Mouse (Mus musculus) midbrain, postnatal 0 days (tissue): ENCODE results near the gene Oxt. TPM values are rescaled to one million over a fixed set of nuclear protein-coding genes. Genes with fewer than 3 reads are reported as not detected.

Source experiments
- ATAC-seq: fragments of 200-750 bp; cut with Nextera tagmentation; 2 replicates; pipeline ENCODE4 v1.8.0; 2017; ENCODE audit warnings: moderate number of reproducible peaks, mild to moderate bottlenecking, moderate TSS enrichment, moderate library complexity; ENCODE audit not compliant: low FRiP score
- DNase-seq: peaks from one replicate; pipeline ENCODE4 v3.0.0-alpha.2; 2015; ENCODE audit warnings: low spot score
- H3K27ac ChIP-seq: fragments of 300-500 bp; sonication (generic); 2 replicates; pipeline ENCODE4 v1.5.1; 2014; ENCODE audit warnings: low read depth, mild to moderate bottlenecking, low read length, mixed read lengths
- H3K27me3 ChIP-seq: fragments of 300-500 bp; sonication (generic); 2 replicates; pipeline ENCODE4 v1.6.1; 2014; ENCODE audit warnings: low read length, control low read depth, mixed read lengths; ENCODE audit not compliant: insufficient read depth
- H3K36me3 ChIP-seq: fragments of 300-500 bp; sonication (generic); 2 replicates; pipeline ENCODE4 v1.6.1; 2014; ENCODE audit warnings: low read length, control low read depth, mixed read lengths; ENCODE audit not compliant: insufficient read depth
- H3K4me1 ChIP-seq: fragments of 300-500 bp; sonication (generic); 2 replicates; pipeline ENCODE4 v1.6.1; 2014; ENCODE audit warnings: mild to moderate bottlenecking, control low read depth, antibody characterized with exemption, low read length, mixed read lengths; ENCODE audit not compliant: insufficient read depth
- H3K4me2 ChIP-seq: fragments of 300-500 bp; sonication (generic); 2 replicates; pipeline ENCODE4 v1.6.1; 2014; ENCODE audit warnings: low read depth, mild to moderate bottlenecking, low read length, mixed read lengths; ENCODE audit not compliant: poor library complexity, severe bottlenecking
- H3K4me3 ChIP-seq: fragments of 300-500 bp; sonication (generic); 2 replicates; pipeline ENCODE4 v1.5.1; 2014; ENCODE audit warnings: low read depth, mild to moderate bottlenecking, low read length, moderate library complexity
- H3K9ac ChIP-seq: fragments of 300-500 bp; sonication (generic); replicated peaks from 2 replicates; pipeline ENCODE4 v1.6.1; 2014; ENCODE audit warnings: mild to moderate bottlenecking, low read length, moderate library complexity, mixed read lengths; ENCODE audit not compliant: poor library complexity, severe bottlenecking
- H3K9me3 ChIP-seq: fragments of 300-500 bp; sonication (generic); 2 replicates; pipeline ENCODE4 v1.6.1; 2016; ENCODE audit warnings: low read length, control low read depth
- CTCF ChIP-seq: IDR thresholded peaks from 2 replicates; pipeline ENCODE4 v1.5.1; 2016; ENCODE audit warnings: antibody characterized with exemption, mild to moderate bottlenecking
- WGBS: fragments of 180-500 bp; shearing (Covaris S2); extraction: QIAGEN DNeasy Blood & Tissue Kit; methylation state at CpG from one replicate; pipeline ENCODE4 v1.1.7; 2014; 5-methylcytosine and 5-hydroxymethylcytosine counted together
- polyA plus RNA-seq: library from polyadenylated mRNA; unstranded; fragments of >200 nt; fragmentation: Nextera tagmentation; extraction: Ambion mirVana; gene quantifications from 2 replicates; pipeline ENCODE4 v1.2.1, GENCODE M21; 2015
- total RNA-seq: library from RNA; depleted of rRNA; stranded (reverse); fragments of >200 nt; gene quantifications from 2 replicates; pipeline ENCODE4 v1.2.3, GENCODE M21; 2014

Gene Oxt
- total and polyA plus RNA-seq, 2 experiments from 2014 or later = 2.5 to 24.0 TPM

DNA sequence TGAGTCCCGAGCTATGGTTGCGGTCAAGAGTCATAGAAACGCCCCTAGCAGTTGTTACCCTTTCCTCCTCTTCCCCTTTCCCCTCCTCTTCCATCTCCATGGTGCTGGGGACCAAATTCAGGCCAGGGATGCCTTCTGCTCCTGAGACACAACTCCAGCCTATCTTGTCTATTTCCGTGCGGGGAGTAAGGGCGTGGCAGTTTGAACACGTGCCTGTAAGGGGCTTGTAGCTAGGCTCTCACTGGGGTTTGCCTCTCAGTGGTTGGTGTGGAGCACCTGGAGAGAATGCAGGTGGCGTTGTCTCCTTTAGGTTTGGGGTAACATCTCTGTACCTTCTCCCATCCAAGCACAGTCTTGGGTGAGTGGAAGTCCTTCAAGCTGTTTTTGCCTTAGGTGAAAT is 3.8 kb downstream of the Oxt start:
- 0 out of 2 replicates have a peak, but pooled peaks cover 13% of the 10 kb centered on the region for H3K4me1 ChIP-seq
- H3K27ac ChIP-seq = no peak overlapping the region
- no peak overlapping the region for H3K4me3 ChIP-seq
- no peak overlapping the region for H3K4me2 ChIP-seq
- no peak for TF ChIP-seq CTCF
- no peak for DNase-seq
- peaks cover 68% of the 10 kb centered on the region for H3K27me3 ChIP-seq
- H3K36me3 ChIP-seq = no peaks in the 10 kb centered on the region
- H3K9me3 ChIP-seq = no peaks in the 10 kb centered on the region
- 7% methylated on average over 8 of the region's 8 CpGs for WGBS
- no peak for ATAC-seq
- no peak overlapping the region for H3K9ac ChIP-seq

DNA sequence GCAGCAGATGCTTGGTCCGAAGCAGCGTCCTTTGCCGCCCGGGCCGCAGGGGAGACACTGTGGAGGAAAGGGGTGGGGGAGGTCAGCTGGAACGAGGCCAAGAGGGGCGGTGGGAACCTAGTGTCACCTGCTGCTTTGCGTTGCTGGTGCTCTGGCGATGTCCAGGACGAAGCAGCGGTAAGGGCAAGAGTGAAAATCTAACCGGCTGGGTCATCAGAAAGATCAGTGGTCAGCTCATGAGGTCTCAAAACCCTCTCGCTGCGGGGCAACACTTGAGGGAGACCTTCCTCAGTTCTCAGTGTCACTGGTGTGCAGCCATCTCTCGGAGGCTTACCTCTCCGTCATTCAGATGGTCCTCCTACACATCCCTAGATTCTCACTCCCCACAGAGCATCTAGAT is 5.2 kb downstream of the Oxt start:
- H3K4me2 ChIP-seq = peak overlapping the region; percentile 48
- ATAC-seq (no peak), DNase-seq (no peak)
- H3K9ac ChIP-seq = 0 out of 2 replicates have a peak overlapping the region, but pooled peaks have one; percentile 33
- H3K4me1 ChIP-seq = 0 out of 2 replicates have a peak, but pooled peaks cover 13% of the 10 kb centered on the region
- no peaks in the 10 kb centered on the region for H3K36me3 ChIP-seq
- WGBS = under 1% methylated on average over 16 of the region's 16 CpGs
- no peak overlapping the region for H3K27ac ChIP-seq
- no peak for TF ChIP-seq CTCF
- H3K9me3 ChIP-seq = no peaks in the 10 kb centered on the region
- H3K27me3 ChIP-seq = peaks cover 60% of the 10 kb centered on the region
- H3K4me3 ChIP-seq = peak overlapping the region; percentile 28

DNA sequence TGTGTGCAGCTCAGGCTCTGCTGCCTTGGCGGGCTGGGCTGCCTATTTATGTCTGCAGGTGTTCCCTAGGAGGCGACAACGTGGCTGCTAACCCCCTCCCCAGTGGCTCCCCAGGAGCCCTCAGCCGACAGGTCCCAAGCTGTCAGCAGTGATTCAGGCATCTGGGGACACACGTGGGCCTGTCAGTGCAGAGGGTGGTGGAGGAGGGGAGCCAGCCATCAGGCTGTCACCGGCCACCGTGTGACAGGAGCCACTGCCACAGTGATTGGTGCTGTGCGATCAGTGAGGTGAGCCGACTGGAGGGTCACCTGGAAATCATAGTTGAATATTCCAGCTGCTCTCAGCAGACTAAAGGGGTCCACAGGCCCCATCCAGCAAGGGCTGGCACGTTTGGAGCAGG is 6.6 kb downstream of the Oxt start, which contains the start of gene Avp:
TSS of gene Avp (minus strand) at position 3 of the 400 bp plus-strand sequence.
- no peak for TF ChIP-seq CTCF
- 0 out of 2 replicates have a peak, but pooled peaks cover 12% of the 10 kb centered on the region for H3K4me1 ChIP-seq
- no peak within 1 kb of the TSS for H3K4me3 ChIP-seq
- ATAC-seq = no peak
- WGBS = 33% methylated on average over 10 of the region's 10 CpGs
- no peak within 1 kb of the TSS for H3K27ac ChIP-seq
- no peak for DNase-seq
- H3K9me3 ChIP-seq = no peaks in the 10 kb centered on the region
- no peak within 1 kb of the TSS for H3K4me2 ChIP-seq
- H3K36me3 ChIP-seq = no peaks in the 10 kb centered on the region
- H3K9ac ChIP-seq = no peak within 1 kb of the TSS
- H3K27me3 ChIP-seq = peaks cover 51% of the 10 kb centered on the region

DNA sequence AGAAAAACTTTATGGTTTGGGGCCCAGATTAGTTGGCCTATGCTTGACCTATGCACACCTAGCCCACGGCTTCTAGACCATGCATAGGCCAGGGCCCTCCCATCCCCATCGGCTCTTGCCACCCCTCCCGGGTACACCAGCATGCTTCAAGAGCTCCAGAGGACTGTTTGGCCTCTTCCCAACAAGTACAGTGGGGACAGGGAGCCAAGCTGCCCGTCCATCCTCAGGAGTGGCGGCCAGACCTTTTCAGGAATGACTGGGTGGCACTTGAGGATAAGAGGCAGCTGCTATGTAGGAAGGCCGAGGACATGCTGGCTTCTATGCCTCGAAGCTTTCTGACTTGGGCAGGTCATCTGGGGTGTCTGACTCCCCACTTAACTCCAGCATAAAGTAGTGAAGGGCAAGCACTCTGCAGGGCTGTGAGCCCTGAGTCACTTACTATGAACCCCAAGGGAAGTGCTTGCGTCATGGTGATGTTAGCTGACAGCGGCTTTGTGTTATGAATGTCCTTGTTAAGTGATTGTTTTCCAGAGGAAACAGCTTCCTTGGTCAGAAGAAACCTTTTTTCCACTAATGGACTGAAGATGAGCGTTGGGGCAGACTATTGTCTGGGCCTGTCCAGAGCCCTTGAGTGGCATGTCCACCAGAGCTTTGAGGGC is 8.1 kb downstream of the Oxt start:
- WGBS = 78% methylated on average over 10 of the region's 10 CpGs
- ATAC-seq (no peak), DNase-seq (no peak)
- H3K4me1 ChIP-seq = 0 out of 2 replicates have a peak, but pooled peaks cover 11% of the 10 kb centered on the region
- no peaks in the 10 kb centered on the region for H3K9me3 ChIP-seq
- no peak for TF ChIP-seq CTCF
- H3K4me2 ChIP-seq = no peak overlapping the region
- no peaks in the 10 kb centered on the region for H3K36me3 ChIP-seq
- no peak overlapping the region for H3K9ac ChIP-seq
- peaks cover 37% of the 10 kb centered on the region for H3K27me3 ChIP-seq
- no peak overlapping the region for H3K4me3 ChIP-seq
- no peak overlapping the region for H3K27ac ChIP-seq

DNA sequence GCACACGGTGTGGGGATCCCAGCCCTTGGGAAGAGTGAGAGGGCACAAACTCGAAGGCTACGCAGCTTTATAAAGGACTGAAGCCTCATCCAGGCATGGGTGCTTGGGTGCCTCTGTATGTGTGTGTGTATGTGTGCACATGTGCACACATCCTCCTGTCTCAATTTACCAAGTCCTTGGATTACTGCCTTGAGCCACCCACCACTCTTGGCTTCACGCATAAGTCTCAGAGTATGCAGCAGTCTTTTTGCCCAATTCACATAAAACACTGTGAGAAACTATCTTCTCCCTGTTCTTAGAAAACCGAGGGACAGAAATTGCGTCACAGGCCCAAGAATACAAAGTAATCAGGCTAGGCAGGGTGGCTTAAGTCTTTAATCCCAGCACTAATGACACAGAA is 10.0 kb downstream of the Oxt start:
- WGBS = 89% methylated on average over 6 of the region's 6 CpGs
- TF ChIP-seq CTCF = no peak
- H3K27ac ChIP-seq = no peak overlapping the region
- DNase-seq (no peak), ATAC-seq (no peak)
- no peak overlapping the region for H3K4me3 ChIP-seq
- H3K27me3 ChIP-seq = peaks cover 18% of the 10 kb centered on the region
- peaks cover 10% of the 10 kb centered on the region for H3K36me3 ChIP-seq
- no peak overlapping the region for H3K9ac ChIP-seq
- H3K4me2 ChIP-seq = no peak overlapping the region
- H3K4me1 ChIP-seq = no peaks in the 10 kb centered on the region
- no peaks in the 10 kb centered on the region for H3K9me3 ChIP-seq

DNA sequence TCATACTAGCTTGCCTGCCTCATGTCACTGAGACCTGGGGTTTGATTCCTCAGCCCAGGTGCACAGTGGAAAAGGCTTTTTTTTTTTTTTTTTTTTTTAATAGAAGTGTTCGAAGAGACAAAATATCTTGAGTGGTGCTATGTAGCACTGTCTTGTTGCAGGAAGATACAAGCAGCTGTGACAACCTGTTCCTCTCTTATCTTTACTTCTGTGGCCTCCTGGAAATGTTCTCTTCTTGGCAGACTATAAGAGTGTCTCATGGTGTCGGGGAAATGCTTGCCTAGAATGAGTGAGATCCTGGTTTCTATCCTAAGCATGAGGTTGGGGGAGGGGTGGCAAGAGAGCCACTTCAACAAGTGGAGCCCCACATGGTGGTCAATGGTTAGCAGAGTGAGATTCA is 12.4 kb downstream of the Oxt start:
- no peak for ATAC-seq

More for the DNA sequence above, 12.4 kb downstream of the Oxt start:
- WGBS = 84% methylated on average over 2 of the region's 2 CpGs
- no peak overlapping the region for H3K4me2 ChIP-seq
- no peak for TF ChIP-seq CTCF
- no peaks in the 10 kb centered on the region for H3K9me3 ChIP-seq
- H3K27ac ChIP-seq = no peak overlapping the region
- no peaks in the 10 kb centered on the region for H3K4me1 ChIP-seq
- H3K9ac ChIP-seq = no peak overlapping the region
- no peak overlapping the region for H3K4me3 ChIP-seq
- no peak for DNase-seq
- no peaks in the 10 kb centered on the region for H3K27me3 ChIP-seq
- H3K36me3 ChIP-seq = peaks cover 19% of the 10 kb centered on the region
